Mouse (Mus musculus) G1E (cell line): Measurements from ENCODE around the gene Dnaja1.

Experiments used
- CTCF ChIP-seq: IDR thresholded peaks from 2 replicates; pipeline ENCODE4 v1.5.1; 2012; ENCODE audit warnings: low read depth, low read length, inconsistent platforms, mixed read lengths
- GATA1 ChIP-seq: IDR thresholded peaks from 2 replicates; pipeline ENCODE4 v1.6.1; 2012; ENCODE audit warnings: borderline replicate concordance, low read length, inconsistent platforms, mixed read lengths
- POLR2AphosphoS5 ChIP-seq: IDR thresholded peaks from 2 replicates; pipeline ENCODE4 v1.6.1; 2012; ENCODE audit warnings: low read depth, low read length, inconsistent platforms; ENCODE audit not compliant: insufficient replicate concordance
- TAL1 ChIP-seq: conservative IDR thresholded peaks from 2 replicates; pipeline ENCODE4 v1.6.1; 2012; ENCODE audit warnings: low read depth, low read length, inconsistent platforms, mixed read lengths

- TF ChIP-seq TAL1: no peak
- no peak for TF ChIP-seq CTCF
- TF ChIP-seq GATA1: no peak
- TF ChIP-seq POLR2AphosphoS5: no peak
These were observed 21.7 kb upstream of the Dnaja1 start for GRCm38 (mm10) chr4:40700216-40700615.
